Mouse (Mus musculus) MEL (cell line): ENCODE data around the gene Mark1. TPM values are rescaled to one million over a fixed set of nuclear protein-coding genes. Genes with fewer than 3 reads are reported as not detected.

Experiments
- DNase-seq: peaks from one replicate; pipeline ENCODE4 v3.0.0; 2011; ENCODE audit warnings: low read depth, low spot score
- H3K27ac ChIP-seq: 2 replicates; pipeline ENCODE4 v1.5.1; 2012; ENCODE audit warnings: low read depth, mild to moderate bottlenecking, control low read depth, low read length, moderate library complexity; ENCODE audit not compliant: control insufficient read depth
- H3K27me3 ChIP-seq, 2 experiments: fragments of 150-350 bp in 1 of 2; sonication (generic) in 1 of 2; 2 replicates each; pipeline ENCODE4 v1.6.1; 2012; ENCODE audit warnings: low read length in 2 of 2, mild to moderate bottlenecking in 2 of 2, improper control_type of control experiment in 1 of 2, moderate library complexity in 1 of 2; ENCODE audit not compliant: insufficient read depth in 2 of 2, control insufficient read depth in 1 of 2
- H3K36me3 ChIP-seq, 2 experiments: 2 replicates each; pipeline ENCODE4 v1.6.1; 2012 to 2014; ENCODE audit warnings: low read length in 2 of 2, improper control_type of control experiment in 1 of 2, inconsistent platforms in 1 of 2, mild to moderate bottlenecking in 1 of 2; ENCODE audit not compliant: insufficient read depth in 2 of 2, control insufficient read depth in 1 of 2
- H3K4me1 ChIP-seq, 2 experiments: fragments of 150-350 bp in 1 of 2; sonication (generic) in 1 of 2; 2 replicates each; pipeline ENCODE4 v1.6.1; 2012; ENCODE audit warnings: low read length in 2 of 2, improper control_type of control experiment in 1 of 2, mild to moderate bottlenecking in 1 of 2; ENCODE audit not compliant: insufficient read depth in 2 of 2, control insufficient read depth in 1 of 2
- H3K4me3 ChIP-seq, 2 experiments: fragments of 150-350 bp in 1 of 2; sonication (generic) in 1 of 2; 2 replicates each; pipeline ENCODE4 v1.5.1; 2012; ENCODE audit warnings: low read depth in 2 of 2, low read length in 2 of 2, mild to moderate bottlenecking in 2 of 2, moderate library complexity in 2 of 2, control low read depth in 1 of 2, improper control_type of control experiment in 1 of 2; ENCODE audit not compliant: control insufficient read depth in 1 of 2, insufficient read depth in 1 of 2
- H3K79me2 ChIP-seq: 2 replicates; pipeline ENCODE4 v1.6.1; 2012; ENCODE audit warnings: mild to moderate bottlenecking, low read length, moderate library complexity; ENCODE audit not compliant: control insufficient read depth, poor library complexity, insufficient read depth
- H3K9ac ChIP-seq: 2 replicates; pipeline ENCODE4 v1.6.1; 2012; ENCODE audit warnings: low read depth, mild to moderate bottlenecking, control low read depth, low read length, moderate library complexity; ENCODE audit not compliant: control insufficient read depth, poor library complexity, severe bottlenecking
- H3K9me3 ChIP-seq: fragments of 150-350 bp; sonication (generic); replicated peaks from 2 replicates; pipeline ENCODE4 v1.6.1; 2012; ENCODE audit warnings: mild to moderate bottlenecking, low read length, improper control_type of control experiment, moderate library complexity; ENCODE audit not compliant: insufficient read depth
- E2F4 ChIP-seq: IDR thresholded peaks from 2 replicates; pipeline ENCODE4 v1.6.1; 2011; ENCODE audit warnings: low read depth, low read length, improper control_type of control experiment, borderline replicate concordance
- KAT2A ChIP-seq: conservative IDR thresholded peaks from 2 replicates; pipeline ENCODE4 v1.6.1; 2012; ENCODE audit warnings: low read depth, low read length, improper control_type of control experiment, inconsistent platforms
- MAFK ChIP-seq: IDR thresholded peaks from 2 replicates; pipeline ENCODE4 v1.6.1; 2011; ENCODE audit warnings: low read depth, mild to moderate bottlenecking, low read length, improper control_type of control experiment, borderline replicate concordance
- MAX ChIP-seq: IDR thresholded peaks from 2 replicates; pipeline ENCODE4 v1.6.1; 2011; ENCODE audit warnings: low read length, improper control_type of control experiment
- MEF2A ChIP-seq: IDR thresholded peaks from 2 replicates; pipeline ENCODE4 v1.6.1; 2014; ENCODE audit warnings: low read depth, mild to moderate bottlenecking, inconsistent platforms, low read length, improper control_type of control experiment; ENCODE audit not compliant: poor library complexity, insufficient replicate concordance, severe bottlenecking; ENCODE audit errors: extremely low read depth
- MXI1 ChIP-seq: IDR thresholded peaks from 2 replicates; pipeline ENCODE4 v1.6.1; 2011; ENCODE audit warnings: mild to moderate bottlenecking, low read depth, low read length, improper control_type of control experiment
- NELFE ChIP-seq: IDR thresholded peaks from 2 replicates; pipeline ENCODE4 v1.6.1; 2011; ENCODE audit warnings: low read depth, low read length, improper control_type of control experiment
- POLR2A ChIP-seq, 2 experiments: IDR thresholded peaks; 2 replicates each; pipeline ENCODE4 v1.6.1; 2011 to 2012; ENCODE audit warnings: low read length in 2 of 2, mild to moderate bottlenecking in 2 of 2, control low read depth in 1 of 2, improper control_type of control experiment in 1 of 2, low read depth in 1 of 2, moderate library complexity in 1 of 2; ENCODE audit not compliant: control insufficient read depth in 1 of 2, insufficient read depth in 1 of 2, poor library complexity in 1 of 2
- TBP ChIP-seq: IDR thresholded peaks from 2 replicates; pipeline ENCODE4 v1.8.0; 2011; ENCODE audit warnings: low read depth, low read length, improper control_type of control experiment
- USF1 ChIP-seq: IDR thresholded peaks from 2 replicates; pipeline ENCODE4 v1.6.1; 2014; ENCODE audit warnings: low read depth, mild to moderate bottlenecking, inconsistent platforms, low read length, improper control_type of control experiment, moderate library complexity
- ZC3H11A ChIP-seq: IDR thresholded peaks from 2 replicates; pipeline ENCODE4 v1.6.1; 2012; ENCODE audit warnings: low read depth, mild to moderate bottlenecking, inconsistent platforms, low read length, improper control_type of control experiment
- ZMIZ1 ChIP-seq: IDR thresholded peaks from 2 replicates; pipeline ENCODE4 v1.6.1; 2012; ENCODE audit warnings: low read depth, mild to moderate bottlenecking, inconsistent platforms, low read length, improper control_type of control experiment, moderate library complexity
- polyA plus RNA-seq, 2 experiments: library from polyadenylated mRNA; stranded (reverse) in 1 of 2; unstranded in 1 of 2; fragments of >175 nt in 1 of 2; fragments of >200 nt in 1 of 2; gene quantifications; 2 replicates each; pipeline versions ENCODE4 v1.2.1 to v1.2.4; 2012; ENCODE audit warnings: low replicate concordance in 2 of 2, low read depth in 1 of 2; ENCODE audit not compliant: insufficient read length in 2 of 2, insufficient read depth in 1 of 2, missing spikeins in 1 of 2
- total RNA-seq: library from RNA; depleted of rRNA; stranded (reverse); fragments of 300-350 nt; gene quantifications from 2 replicates; pipeline ENCODE4 v1.2.3, GENCODE M21; 2012

The Mark1 gene
- total and polyA plus RNA-seq, 3 experiments: not detected

- TF ChIP-seq POLR2A (IDR thresholded peaks at IDR 0.05; ENCODE audit: control insufficient read depth in 1 of 2, insufficient read depth in 1 of 2, low read depth in 1 of 2, low read length in 2 of 2, poor library complexity in 1 of 2): no peak
- no peak for TF ChIP-seq MEF2A
- TF ChIP-seq KAT2A: no peak
- TF ChIP-seq MXI1: no peak
- TF ChIP-seq ZC3H11A: no peak
- TF ChIP-seq E2F4: no peak
- TF ChIP-seq, all 39 proteins: peak for 0
- H3K9me3 ChIP-seq: no peaks in the 10 kb centered on the region
- H3K4me3 ChIP-seq: no peak overlapping the region
- H3K4me1 ChIP-seq: no peaks in the 10 kb centered on the region
- H3K79me2 ChIP-seq: no peaks in the 10 kb centered on the region
- peaks cover 4% of the 10 kb centered on the region in 2 experiments; a peak in 3 of 4 replicates for H3K27me3 ChIP-seq
- no peak overlapping the region for H3K9ac ChIP-seq
- no peaks in the 10 kb centered on the region for H3K36me3 ChIP-seq
- H3K27ac ChIP-seq: no peak overlapping the region
- DNase-seq: no peak
Measured at GRCm38 (mm10) chr1:184912336-184912735, 87.0 kb downstream of the Mark1 start.

GRCm38 (mm10) chr1:184911861-184912260 is 87.5 kb downstream of the Mark1 start:
- H3K9me3 ChIP-seq: no peaks in the 10 kb centered on the region
- no peak overlapping the region for H3K9ac ChIP-seq
- H3K79me2 ChIP-seq: no peaks in the 10 kb centered on the region
- H3K36me3 ChIP-seq: no peaks in the 10 kb centered on the region
- no peak for TF ChIP-seq MXI1
- no peak for TF ChIP-seq KAT2A
- no peak for TF ChIP-seq POLR2A (IDR thresholded peaks at IDR 0.05; ENCODE audit: control insufficient read depth in 1 of 2, insufficient read depth in 1 of 2, low read depth in 1 of 2, low read length in 2 of 2, poor library complexity in 1 of 2)
- no peak for TF ChIP-seq USF1
- no peak for TF ChIP-seq TBP
- TF ChIP-seq MAX: no peak
- no peak for TF ChIP-seq ZMIZ1
- no peak for TF ChIP-seq ZC3H11A
- TF ChIP-seq, all 39 proteins: peak for 0
- no peaks in the 10 kb centered on the region for H3K4me1 ChIP-seq
- no peak overlapping the region for H3K4me3 ChIP-seq
- no peak for DNase-seq
- H3K27me3 ChIP-seq: peaks cover 4% of the 10 kb centered on the region in 2 experiments; a peak in 3 of 4 replicates
- no peak overlapping the region for H3K27ac ChIP-seq

GRCm38 (mm10) chr1:184908558-184908957 is 90.8 kb downstream of the Mark1 start:
- no peak overlapping the region for H3K9ac ChIP-seq
- TF ChIP-seq MAFK (no peak), NELFE (no peak)
- DNase-seq: no peak
- H3K9me3 ChIP-seq: no peaks in the 10 kb centered on the region
- no peaks in the 10 kb centered on the region for H3K79me2 ChIP-seq
- no peak overlapping the region for H3K27ac ChIP-seq
- no peaks in the 10 kb centered on the region for H3K36me3 ChIP-seq
- no peaks in the 10 kb centered on the region for H3K4me1 ChIP-seq
- peaks cover 0 to 2% of the 10 kb centered on the region in 2 experiments; a peak in 1 of 4 replicates for H3K27me3 ChIP-seq
- no peak overlapping the region for H3K4me3 ChIP-seq
